Mouse (Mus musculus) ovary, adult 10 weeks (tissue): Measurements from ENCODE around the gene Krtap5-4. TPM values are rescaled to one million over a fixed set of nuclear protein-coding genes. Genes with fewer than 3 reads are reported as not detected.

Experiments
- polyA plus RNA-seq: library from polyadenylated mRNA; stranded (reverse); fragments of 350-450 nt; fragmentation: Illumina TruSeq; extraction: RNeasy Lipid Tissue Mini Kit (QIAGEN cat#74804); gene quantifications from one replicate; pipeline ENCODE4 v1.2.3, GENCODE M21; 2014

Krtap5-4 gene
- not detected for polyA plus RNA-seq

DNA sequence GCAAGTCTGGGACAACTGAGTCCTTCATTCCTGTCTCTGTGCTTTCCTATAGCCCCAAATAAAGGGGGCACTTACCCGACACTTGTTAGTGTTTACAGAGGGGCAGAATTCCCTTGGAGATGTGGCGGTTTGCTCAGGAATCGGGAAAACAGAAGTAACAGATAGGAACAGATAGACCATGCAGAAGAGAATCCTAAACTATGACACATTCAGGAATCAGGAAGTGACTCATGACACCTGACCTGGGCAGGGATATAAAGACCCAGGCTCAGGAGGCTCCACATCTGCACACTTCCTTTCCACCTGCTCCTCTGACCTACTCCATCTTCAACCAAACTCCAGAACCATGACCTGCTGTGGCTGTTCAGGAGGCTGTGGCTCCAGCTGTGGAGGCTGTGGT lies at the start of gene Krtap5-4:
Gene Krtap5-4 (plus strand): TSS at position 301 of the 400 bp plus-strand sequence.

GRCm38 (mm10) chr7:142258254-142258653 lies 45.1 kb upstream of the Krtap5-4 start, which contains the start of gene Gm2431:
Gm2431 (minus strand) TSS chr7:142258354.

DNA sequence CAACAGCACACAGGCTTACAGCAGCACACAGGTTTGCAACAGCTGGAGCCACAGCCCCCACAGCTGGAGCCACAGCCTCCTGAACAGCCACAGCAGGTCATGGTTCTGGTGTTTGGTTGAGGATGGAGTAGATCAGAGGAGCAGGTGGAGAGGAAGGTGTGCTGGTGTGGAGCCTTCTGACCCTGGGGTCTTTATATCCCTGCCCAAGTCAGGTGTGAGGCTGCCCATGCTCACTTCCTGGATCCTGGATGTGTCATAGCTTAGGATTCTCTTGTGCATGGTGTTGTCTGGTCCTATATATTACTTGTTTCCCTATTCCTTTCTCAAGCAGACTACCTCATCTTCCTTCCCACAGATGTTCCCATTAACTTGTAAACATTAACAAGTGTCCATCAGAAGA lies 29.1 kb upstream of the Krtap5-4 start, which contains the start of gene Gm4559:
Gene Gm4559 (minus strand): TSS at position 101 of the 400 bp plus-strand sequence.

GRCm38 (mm10) chr7:142297018-142297417 lies 6.3 kb upstream of the Krtap5-4 start, which contains the start of gene Krtap5-1:
Krtap5-1 (minus strand) TSS chr7:142297118.

Other genes with a start within 250 kb of the Krtap5-4 start
- gene Mob2, start 242.5 kb upstream of the Krtap5-4 start, polyA plus RNA-seq, result 10.5 TPM
- 0.43 TPM for gene Dusp8, start 207.7 kb upstream of the Krtap5-4 start, polyA plus RNA-seq
- not detected for gene Gm45618, start 182.8 kb upstream of the Krtap5-4 start, polyA plus RNA-seq
- not detected for gene Gm39115, start 167.5 kb upstream of the Krtap5-4 start, polyA plus RNA-seq
- gene Gm45337, start 158.9 kb upstream of the Krtap5-4 start, polyA plus RNA-seq, result not detected
- not detected for gene Gm29735, start 146.4 kb upstream of the Krtap5-4 start, polyA plus RNA-seq
- gene Gm4553, start 137.8 kb upstream of the Krtap5-4 start, polyA plus RNA-seq, result not detected
- gene Krtap5-2, start 127.5 kb upstream of the Krtap5-4 start, polyA plus RNA-seq, result not detected
- not detected for gene Gm10153, start 113.2 kb upstream of the Krtap5-4 start, polyA plus RNA-seq
- not detected for gene Krtap5-3, start 102.2 kb upstream of the Krtap5-4 start, polyA plus RNA-seq
- not detected for gene Gm7579, start 91.7 kb upstream of the Krtap5-4 start, polyA plus RNA-seq
- not detected for gene Krtap5-5, start 73.6 kb upstream of the Krtap5-4 start, polyA plus RNA-seq
- not detected for gene Gm40460, start 62.5 kb upstream of the Krtap5-4 start, polyA plus RNA-seq
- not detected for gene Gm2431, start 45.2 kb upstream of the Krtap5-4 start, polyA plus RNA-seq
- not detected for gene Gm4559, start 29.2 kb upstream of the Krtap5-4 start, polyA plus RNA-seq
- gene Krtap5-1, start 6.4 kb upstream of the Krtap5-4 start, polyA plus RNA-seq, result not detected
- not detected for gene Ifitm10, start 70.2 kb downstream of the Krtap5-4 start, polyA plus RNA-seq
- gene Gm49369, start 79.1 kb downstream of the Krtap5-4 start, polyA plus RNA-seq, result 29.8 TPM
- gene Ctsd, start 84.5 kb downstream of the Krtap5-4 start, polyA plus RNA-seq, result 23.6 TPM
- not detected for gene Syt8, start 131.3 kb downstream of the Krtap5-4 start, polyA plus RNA-seq
- not detected for gene Tnni2, start 138.3 kb downstream of the Krtap5-4 start, polyA plus RNA-seq
- gene Lsp1, start 157.3 kb downstream of the Krtap5-4 start, polyA plus RNA-seq, result 8.0 TPM
- not detected for gene Tnnt3, start 195.3 kb downstream of the Krtap5-4 start, polyA plus RNA-seq
- gene Mrpl23, start 229.1 kb downstream of the Krtap5-4 start, polyA plus RNA-seq, result 1.9 TPM